Mouse (Mus musculus) heart, adult 2 months (tissue): ENCODE results near the gene Pde4b. TPM values are rescaled to one million over a fixed set of nuclear protein-coding genes. Genes with fewer than 3 reads are reported as not detected.

Source experiments
- DNase-seq, 2 experiments: peaks; one replicate each; pipeline ENCODE4 v3.0.0; 2021
- H3K27ac ChIP-seq: fragments of 200-600 bp; 2 replicates; pipeline ENCODE4 v1.8.1; 2022
- H3K27me3 ChIP-seq: fragments of 200-500 bp; 2 replicates; pipeline ENCODE4 v1.6.1; 2012; ENCODE audit warnings: mild to moderate bottlenecking, low read length, inconsistent platforms, mixed read lengths; ENCODE audit not compliant: control insufficient read depth, insufficient read depth
- H3K36me3 ChIP-seq: fragments of 200-500 bp; 2 replicates; pipeline ENCODE4 v1.6.1; 2012; ENCODE audit warnings: low read length, inconsistent platforms; ENCODE audit not compliant: control insufficient read depth, insufficient read depth
- H3K4me1 ChIP-seq: fragments of 200-500 bp; 2 replicates; pipeline ENCODE4 v1.6.1; 2011; ENCODE audit warnings: low read length; ENCODE audit not compliant: control insufficient read depth, insufficient read depth
- H3K4me3 ChIP-seq: fragments of 200-600 bp; 2 replicates; pipeline ENCODE4 v1.8.1; 2022
- H3K79me2 ChIP-seq: fragments of 200-500 bp; replicated peaks from 2 replicates; pipeline ENCODE4 v1.6.1; 2012; ENCODE audit warnings: mild to moderate bottlenecking, inconsistent platforms, low read length, moderate library complexity, mixed read lengths; ENCODE audit not compliant: control insufficient read depth, insufficient read depth
- H3K9ac ChIP-seq: fragments of 200-500 bp; 2 replicates; pipeline ENCODE4 v1.6.1; 2012; ENCODE audit warnings: low read depth, mild to moderate bottlenecking, control low read depth, inconsistent platforms, low read length, mixed read lengths
- CTCF ChIP-seq: fragments of 200-600 bp; IDR thresholded peaks from 2 replicates; pipeline ENCODE4 v1.8.1; 2022; ENCODE audit warnings: antibody characterized with exemption, mild to moderate bottlenecking, moderate library complexity
- EP300 ChIP-seq: fragments of 200-500 bp; IDR thresholded peaks from 2 replicates; pipeline ENCODE4 v1.6.1; 2011; ENCODE audit warnings: low read depth, low read length, control low read depth; ENCODE audit not compliant: insufficient read depth
- POLR2A ChIP-seq: fragments of 200-500 bp; IDR thresholded peaks from 2 replicates; pipeline ENCODE4 v1.6.1; 2011; ENCODE audit warnings: mild to moderate bottlenecking, low read depth, low read length, control low read depth; ENCODE audit not compliant: insufficient read depth
- WGBS: fragments of 180-500 bp; shearing (Covaris S2); methylation state at CpG from one replicate; pipeline ENCODE4 v1.1.7; 2018; 5-methylcytosine and 5-hydroxymethylcytosine counted together
- intact Hi-C: fragments of 180-260 bp; cut with DNase I; formaldehyde crosslinking; loops from one replicate; pipeline ENCODE4 v1.15.1; 2025
- polyA plus RNA-seq: library from polyadenylated mRNA; depleted of rRNA; stranded (reverse); fragments of >200 nt; gene quantifications from 2 replicates; pipeline ENCODE4 v1.2.3, GENCODE M21; 2012
- total RNA-seq, 2 experiments: library from RNA; stranded (reverse); gene quantifications; 2 replicates each; pipeline ENCODE4 v1.2.3; 2021

The Pde4b gene
- total and polyA plus RNA-seq, 3 experiments: 16.3 to 29.4 (median 28.2) TPM

DNA sequence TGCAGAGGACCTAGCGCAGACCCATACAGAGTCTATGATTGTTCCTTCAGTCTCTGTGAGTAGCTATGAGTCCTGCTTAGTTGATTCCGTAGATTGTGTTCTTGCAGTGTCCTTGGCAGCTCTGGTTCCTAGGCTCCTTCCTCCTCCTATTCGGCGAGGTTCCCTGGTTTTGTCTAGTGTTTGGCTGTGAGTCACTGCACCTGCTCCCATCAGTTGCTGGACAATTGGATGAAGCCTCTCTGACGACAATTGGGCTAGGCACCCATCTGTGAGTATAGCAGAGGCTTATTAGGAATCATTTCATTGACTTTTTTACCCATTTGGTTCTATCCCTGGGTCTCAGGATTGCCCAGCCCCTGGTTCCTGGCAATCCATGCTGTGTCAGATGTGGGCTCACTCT lies 545.9 kb downstream of the Pde4b start:
- H3K4me1 ChIP-seq: peaks cover 18% of the 10 kb centered on the region
- no peak overlapping the region for H3K27ac ChIP-seq
- H3K4me3 ChIP-seq: no peak overlapping the region
- no peak overlapping the region for H3K9ac ChIP-seq
- WGBS: 85% methylated on average over 5 of the region's 5 CpGs
- H3K36me3 ChIP-seq: no peaks in the 10 kb centered on the region
- no peaks in the 10 kb centered on the region for H3K79me2 ChIP-seq
- DNase-seq: no peak
- TF ChIP-seq EP300 (no peak), CTCF (no peak), POLR2A (no peak)
- intact Hi-C loops: loop anchor here (5.0 kb wide), 1 partner anchor 41 kb away; no protein-coding TSS in a partner anchor
- no peaks in the 10 kb centered on the region for H3K27me3 ChIP-seq

DNA sequence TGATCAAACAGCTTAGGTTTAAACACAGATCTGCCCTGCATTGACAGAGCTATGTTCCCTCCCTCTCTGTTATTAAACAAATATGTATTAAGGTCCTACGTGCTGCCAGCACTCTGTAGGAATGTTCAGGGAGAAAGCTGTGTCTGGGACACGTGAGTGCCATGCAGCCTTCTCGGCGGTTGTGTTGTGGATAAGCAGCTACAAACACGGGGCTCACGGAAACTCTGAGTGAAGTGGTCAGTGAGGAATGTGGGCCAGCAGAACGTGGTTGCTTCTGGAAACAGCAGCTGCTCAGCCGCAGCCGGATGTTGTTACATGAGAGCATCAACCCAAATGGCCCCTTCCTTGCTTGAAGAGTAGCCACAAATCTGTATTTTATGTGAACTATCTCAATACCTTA lies 547.9 kb downstream of the Pde4b start:
- intact Hi-C loops: no loop called here
- H3K27ac ChIP-seq: no peak overlapping the region
- no peak overlapping the region for H3K4me3 ChIP-seq
- H3K79me2 ChIP-seq: no peaks in the 10 kb centered on the region
- H3K27me3 ChIP-seq: no peaks in the 10 kb centered on the region
- WGBS: 3% methylated on average over 9 of the region's 9 CpGs
- H3K36me3 ChIP-seq: no peaks in the 10 kb centered on the region
- H3K4me1 ChIP-seq: peaks cover 16% of the 10 kb centered on the region
- no peak overlapping the region for H3K9ac ChIP-seq
- DNase-seq: peak in 1 of 2 experiments; percentile 52
- no peak for TF ChIP-seq CTCF
- TF ChIP-seq POLR2A: no peak
- TF ChIP-seq EP300: no peak

DNA sequence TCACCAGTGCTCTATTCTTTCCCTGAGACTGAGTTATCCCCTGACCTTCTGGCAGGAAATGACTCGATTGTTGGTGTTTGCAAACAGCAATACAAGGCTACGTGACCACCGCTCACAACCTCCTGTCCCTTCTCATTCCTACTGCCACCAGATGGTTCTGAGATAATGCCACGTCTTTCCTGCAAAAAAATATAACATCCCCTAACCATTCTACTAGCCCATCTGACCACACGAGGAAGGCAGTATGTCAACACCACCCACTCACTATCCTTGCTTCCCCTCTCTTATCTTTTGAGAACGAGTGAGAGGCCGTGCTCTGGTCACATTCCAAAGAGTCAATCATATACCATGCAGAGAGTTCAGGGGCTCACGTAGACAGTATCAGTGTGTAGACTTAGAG lies 548.6 kb downstream of the Pde4b start:
- no peak for DNase-seq
- no peak for TF ChIP-seq CTCF
- no peak for TF ChIP-seq EP300
- no peak for TF ChIP-seq POLR2A
- Histone ChIP-seq H3K4me3 (no peak overlapping the region), H3K9ac (no peak overlapping the region), H3K79me2 (no peaks in the 10 kb centered on the region), H3K27ac (no peak overlapping the region), H3K4me1 (peaks cover 16% of the 10 kb centered on the region), H3K27me3 (no peaks in the 10 kb centered on the region), H3K36me3 (no peaks in the 10 kb centered on the region)
- intact Hi-C loops: no loop called here
- WGBS: 28% methylated on average over 8 of the region's 8 CpGs

- TF ChIP-seq EP300: no peak
- TF ChIP-seq POLR2A: no peak
- no peak for TF ChIP-seq CTCF
- Histone ChIP-seq H3K9ac (no peak overlapping the region), H3K36me3 (no peaks in the 10 kb centered on the region), H3K27ac (no peak overlapping the region), H3K4me1 (peaks cover 12% of the 10 kb centered on the region), H3K79me2 (no peaks in the 10 kb centered on the region), H3K27me3 (no peaks in the 10 kb centered on the region), H3K4me3 (no peak overlapping the region)
- intact Hi-C loops: no loop called here
- no peak for DNase-seq
- 65% methylated on average over 4 of the region's 4 CpGs for WGBS
Measured at GRCm38 (mm10) chr4:102637348-102637910, 550.1 kb downstream of the Pde4b start.

- Histone ChIP-seq H3K9ac (no peak overlapping the region), H3K4me1 (peaks cover 4% of the 10 kb centered on the region; the same call in 1 of the 2 replicates), H3K27me3 (no peaks in the 10 kb centered on the region), H3K36me3 (no peaks in the 10 kb centered on the region), H3K27ac (no peak overlapping the region), H3K4me3 (no peak overlapping the region), H3K79me2 (no peaks in the 10 kb centered on the region)
- DNase-seq: no peak
- WGBS: 90% methylated on average over 4 of the region's 4 CpGs
- intact Hi-C loops: no loop called here
- no peak for TF ChIP-seq EP300
- no peak for TF ChIP-seq POLR2A
- TF ChIP-seq CTCF: no peak
Measured at GRCm38 (mm10) chr4:102640942-102641341, 553.6 kb downstream of the Pde4b start.

DNA sequence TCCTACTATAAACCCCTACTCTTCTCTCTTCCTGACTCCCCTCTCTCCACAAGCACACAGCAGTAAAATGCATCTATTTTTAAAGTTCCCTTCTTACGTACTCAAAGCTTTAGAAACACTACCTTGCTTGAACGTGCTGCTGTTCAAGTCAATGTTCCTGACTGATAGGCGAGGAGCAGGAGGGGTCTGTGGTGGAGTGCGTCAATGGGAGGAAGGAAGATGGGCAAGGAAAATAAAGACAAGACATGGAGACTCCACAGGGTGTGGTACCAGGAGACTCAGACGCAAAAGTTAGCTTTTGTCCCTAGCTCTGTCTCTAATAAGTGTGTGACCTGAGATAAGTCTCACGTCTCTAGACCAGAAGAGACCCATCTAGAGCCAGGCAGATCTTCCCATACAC lies 556.7 kb downstream of the Pde4b start:
- H3K79me2 ChIP-seq: no peaks in the 10 kb centered on the region
- H3K27ac ChIP-seq: no peak overlapping the region
- H3K9ac ChIP-seq: no peak overlapping the region
- no peak for TF ChIP-seq CTCF
- no peak for TF ChIP-seq POLR2A
- TF ChIP-seq EP300: no peak
- DNase-seq: no peak
- H3K4me1 ChIP-seq: peaks cover 1% of the 10 kb centered on the region; the same call in 1 of the 2 replicates
- intact Hi-C loops: no loop called here
- no peaks in the 10 kb centered on the region for H3K27me3 ChIP-seq
- H3K36me3 ChIP-seq: no peaks in the 10 kb centered on the region
- H3K4me3 ChIP-seq: no peak overlapping the region
- 61% methylated on average over 6 of the region's 6 CpGs for WGBS
